ENCODE assay signal across 20 mouse cellular contexts in the genomic region with DNA sequence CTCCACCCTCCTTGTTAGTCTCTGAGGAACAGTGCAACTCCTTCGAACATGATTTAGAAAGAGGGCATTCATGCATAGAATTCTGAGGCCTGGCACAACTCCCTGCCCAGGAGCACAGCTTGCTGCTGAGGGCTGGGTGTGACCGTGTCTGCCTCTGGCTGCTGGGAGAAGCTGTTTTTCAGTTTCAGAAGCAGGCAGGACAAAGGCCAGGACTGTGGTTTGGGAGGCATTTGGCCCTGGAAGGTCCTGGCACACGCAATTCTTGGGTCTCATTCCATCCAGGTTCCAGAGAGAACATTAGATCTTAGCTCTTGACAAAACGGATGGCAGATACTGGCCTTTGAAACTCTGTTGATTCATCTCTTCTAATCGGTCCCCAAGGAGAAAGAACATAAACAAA. TPM values are rescaled to one million over a fixed set of nuclear protein-coding genes. Genes with fewer than 3 reads are reported as not detected.
DNase-seq lines count a peak whose midpoint lies in the region; ATAC-seq and TF ChIP-seq lines count a peak whose summit lies in the region.
"Had no signal": no experiment of that assay in that cellular context is flagged by ENCODE, and none has a peak within 500 bp of the region (broad histone marks: within the 10 kb centered on the region; RNA-seq: fewer than 3 reads in every experiment).

No protein-coding gene starts in this region.

- TF ChIP-seq EP300 in lung, postnatal 0 days (IDR thresholded peaks at IDR 0.05): no peak

- no peak for TF ChIP-seq CTCF in lung, postnatal 0 days (IDR thresholded peaks at IDR 0.05)

- no peaks in the 10 kb centered on the region for H3K27me3 ChIP-seq in embryonic facial prominence, embryonic 14.5 days (replicated peaks; ENCODE audit: control insufficient read depth, insufficient read depth, low read length)
- H3K27me3 ChIP-seq in embryonic facial prominence, embryonic 10.5 days (replicated peaks; ENCODE audit: low read depth, poor library complexity, severe bottlenecking): no peaks in the 10 kb centered on the region
- no peaks in the 10 kb centered on the region for H3K27me3 ChIP-seq in lung, postnatal 0 days (replicated peaks; ENCODE audit: insufficient read depth, low read length)
- H3K27me3 ChIP-seq: embryonic facial prominence, embryonic 13.5 days; forebrain, embryonic 12.5 days; limb, embryonic 15.5 days; megakaryocyte, embryonic 14.5 days; neural tube, embryonic 12.5 days; stomach, embryonic 15.5 days had no signal

- H3K9me3 ChIP-seq in embryonic facial prominence, embryonic 14.5 days (ENCODE audit: control insufficient read depth, low read length): no peaks in the 10 kb centered on the region
- H3K9me3 ChIP-seq in embryonic facial prominence, embryonic 10.5 days: no peaks in the 10 kb centered on the region
- H3K9me3 ChIP-seq in lung, postnatal 0 days (ENCODE audit: low read length): no peaks in the 10 kb centered on the region
- H3K9me3 ChIP-seq: embryonic facial prominence, embryonic 13.5 days; forebrain, embryonic 12.5 days; hindbrain, embryonic 10.5 days; limb, embryonic 15.5 days; megakaryocyte, embryonic 14.5 days; neural tube, embryonic 12.5 days; stomach, embryonic 15.5 days had no signal

- no peak overlapping the region for H3K4me2 ChIP-seq in embryonic facial prominence, embryonic 14.5 days (ENCODE audit: low read depth, low read length)
- H3K4me2 ChIP-seq in lung, postnatal 0 days (replicated peaks; ENCODE audit: low read depth, low read length): no peak overlapping the region
- H3K4me2 ChIP-seq: embryonic facial prominence, embryonic 13.5 days; forebrain, embryonic 12.5 days; limb, embryonic 15.5 days; neural tube, embryonic 12.5 days; stomach, embryonic 15.5 days had no signal

- H3K4me3 ChIP-seq in embryonic facial prominence, embryonic 14.5 days (ENCODE audit: low read depth, low read length): no peak overlapping the region
- no peak overlapping the region for H3K4me3 ChIP-seq in embryonic facial prominence, embryonic 10.5 days
- H3K4me3 ChIP-seq in lung, postnatal 0 days (ENCODE audit: low read depth, low read length): no peak overlapping the region
- H3K4me3 ChIP-seq: embryonic facial prominence, embryonic 13.5 days; forebrain, embryonic 12.5 days; hindbrain, embryonic 10.5 days; limb, embryonic 15.5 days; megakaryocyte, embryonic 14.5 days; neural tube, embryonic 12.5 days; stomach, embryonic 15.5 days had no signal

- no peak for ATAC-seq in embryonic facial prominence, embryonic 14.5 days (ENCODE audit: low read depth)
- ATAC-seq in lung, postnatal 0 days: no peak
- ATAC-seq: midbrain, embryonic 16.5 days had no signal

- H3K27ac ChIP-seq in embryonic facial prominence, embryonic 14.5 days (replicated peaks; ENCODE audit: low read depth, low read length): 0 out of 2 replicates have a peak overlapping the region, but pooled peaks have one; percentile 15
- no peak overlapping the region for H3K27ac ChIP-seq in embryonic facial prominence, embryonic 10.5 days (replicated peaks)
- H3K27ac ChIP-seq in lung, postnatal 0 days (ENCODE audit: low read length): no peak overlapping the region; the same call in 1 of the 2 replicates
- H3K27ac ChIP-seq: embryonic facial prominence, embryonic 13.5 days; forebrain, embryonic 12.5 days; hindbrain, embryonic 10.5 days; limb, embryonic 15.5 days; neural tube, embryonic 12.5 days; stomach, embryonic 15.5 days had no signal

- WGBS in embryonic facial prominence, embryonic 14.5 days: 75% methylated on average over 5 of the region's 5 CpGs
- WGBS in embryonic facial prominence, embryonic 10.5 days: 86% methylated on average over 5 of the region's 5 CpGs
- 66% methylated on average over 5 of the region's 5 CpGs for WGBS in lung, postnatal 0 days

- no peak for DNase-seq in embryonic facial prominence, embryonic 14.5 days (ENCODE audit: low spot score)
- DNase-seq in embryonic facial prominence, embryonic 10.5 days (ENCODE audit: low spot score): no peak
- DNase-seq in lung, adult 18-20 months: peak; percentile 25 to 26
- no peak for DNase-seq in lung, postnatal 0 days (ENCODE audit: low spot score)
- peak; percentile 42 for DNase-seq in adrenal gland, postnatal 25 days
- no peak for DNase-seq in retina, postnatal 1 day
- DNase-seq in spleen, postnatal 14 days (ENCODE audit: low spot score in 2 of 2): no peak
- DNase-seq in layer of hippocampus, adult 11-12 months (ENCODE audit: low spot score): no peak
- DNase-seq: B cell, adult 2 months; cerebellum, adult 2 months; heart, adult 11 months; thymus, postnatal 14 days had no signal

- peaks cover 74% of the 10 kb centered on the region for H3K36me3 ChIP-seq in embryonic facial prominence, embryonic 14.5 days (ENCODE audit: control insufficient read depth, insufficient read depth, low read length)
- H3K36me3 ChIP-seq in embryonic facial prominence, embryonic 10.5 days (replicated peaks): peaks cover 98% of the 10 kb centered on the region
- peaks cover 10% of the 10 kb centered on the region; the same call in 1 of the 2 replicates for H3K36me3 ChIP-seq in lung, postnatal 0 days (ENCODE audit: insufficient read depth, low read length)

- no peaks in the 10 kb centered on the region for H3K4me1 ChIP-seq in embryonic facial prominence, embryonic 14.5 days (ENCODE audit: control insufficient read depth, insufficient read depth, low read length)
- peaks cover 7% of the 10 kb centered on the region for H3K4me1 ChIP-seq in embryonic facial prominence, embryonic 10.5 days
- no peaks in the 10 kb centered on the region for H3K4me1 ChIP-seq in lung, postnatal 0 days (ENCODE audit: insufficient read depth, low read depth, low read length)
- H3K4me1 ChIP-seq: embryonic facial prominence, embryonic 13.5 days; forebrain, embryonic 12.5 days; limb, embryonic 15.5 days; neural tube, embryonic 12.5 days had no signal

- H3K9ac ChIP-seq in embryonic facial prominence, embryonic 14.5 days (ENCODE audit: low read depth, low read length): no peak overlapping the region
- H3K9ac ChIP-seq in lung, postnatal 0 days (replicated peaks; ENCODE audit: low read depth): no peak overlapping the region
- H3K9ac ChIP-seq: embryonic facial prominence, embryonic 13.5 days; forebrain, embryonic 12.5 days; limb, embryonic 15.5 days; neural tube, embryonic 12.5 days; stomach, embryonic 15.5 days had no signal

RNA-seq across cellular contexts. Expression of a gene that starts 8.6 kb away (rescaled TPM):
- 482 and 563 TPM in 2 replicates for polyA plus RNA-seq in embryonic facial prominence, embryonic 14.5 days (2014; fragmentation: Nextera tagmentation; extraction: Ambion mirVana)
- polyA plus RNA-seq in embryonic facial prominence, embryonic 10.5 days (2016; fragmentation: Nextera tagmentation; extraction: Ambion mirVana): 379 and 394 TPM in 2 replicates
- polyA plus RNA-seq in lung, postnatal 0 days (2015; fragmentation: Nextera tagmentation; extraction: Ambion mirVana): 362 and 394 TPM in 2 replicates
- total RNA-seq in adrenal gland, postnatal 25 days (2021): 141 and 171 TPM in 2 replicates

RNA-seq across cellular contexts. Expression of a gene that starts 8.7 kb away (rescaled TPM):
- 52.7 and 63.0 TPM in 2 replicates for polyA plus RNA-seq in embryonic facial prominence, embryonic 14.5 days (2014; fragmentation: Nextera tagmentation; extraction: Ambion mirVana)
- 183 and 199 TPM in 2 replicates for polyA plus RNA-seq in embryonic facial prominence, embryonic 10.5 days (2016; fragmentation: Nextera tagmentation; extraction: Ambion mirVana)
- 18.0 and 18.7 TPM in 2 replicates for polyA plus RNA-seq in lung, postnatal 0 days (2015; fragmentation: Nextera tagmentation; extraction: Ambion mirVana)
- total RNA-seq in adrenal gland, postnatal 25 days (2021): 16.9 and 17.9 TPM in 2 replicates

RNA-seq across cellular contexts. Expression of a gene that starts 12.6 kb away (rescaled TPM):
- 73.6 and 79.5 TPM in 2 replicates for polyA plus RNA-seq in embryonic facial prominence, embryonic 14.5 days (2014; fragmentation: Nextera tagmentation; extraction: Ambion mirVana)
- polyA plus RNA-seq in embryonic facial prominence, embryonic 10.5 days (2016; fragmentation: Nextera tagmentation; extraction: Ambion mirVana): 151 and 156 TPM in 2 replicates
- 44.5 and 48.8 TPM in 2 replicates for polyA plus RNA-seq in lung, postnatal 0 days (2015; fragmentation: Nextera tagmentation; extraction: Ambion mirVana)
- 931 and 942 TPM in 2 replicates for total RNA-seq in adrenal gland, postnatal 25 days (2021)

RNA-seq across cellular contexts. Expression of a gene that starts 45.3 kb away (rescaled TPM):
- polyA plus RNA-seq in embryonic facial prominence, embryonic 14.5 days (2014; fragmentation: Nextera tagmentation; extraction: Ambion mirVana): 0.87 and 0.96 TPM in 2 replicates
- 4.2 TPM in 2 replicates for polyA plus RNA-seq in embryonic facial prominence, embryonic 10.5 days (2016; fragmentation: Nextera tagmentation; extraction: Ambion mirVana)
- polyA plus RNA-seq in lung, postnatal 0 days (2015; fragmentation: Nextera tagmentation; extraction: Ambion mirVana): 5.0 and 5.9 TPM in 2 replicates
- 0.67 and 1.4 TPM in 2 replicates for total RNA-seq in adrenal gland, postnatal 25 days (2021)

Comparison
In these comparisons a context has a peak if more than half of its experiments do, and no peak if none do; other contexts are left out.
1. DNase-seq: peak in lung, adult 18-20 months (2 of 2) and adrenal gland, postnatal 25 days (single experiment); none in embryonic facial prominence, embryonic 14.5 days (single experiment), embryonic facial prominence, embryonic 10.5 days (single experiment), lung, postnatal 0 days (single experiment), retina, postnatal 1 day (single experiment), spleen, postnatal 14 days (0 of 2) and layer of hippocampus, adult 11-12 months (single experiment).